Mouse (Mus musculus): ENCODE measurements around the gene Gfi1. TPM values are rescaled to one million over a fixed set of nuclear protein-coding genes. Genes with fewer than 3 reads are reported as not detected.

Gene Gfi1
- polyA plus RNA-seq (2014; fragmentation: Nextera tagmentation; extraction: Ambion mirVana): not detected in 2 replicates

DNA sequence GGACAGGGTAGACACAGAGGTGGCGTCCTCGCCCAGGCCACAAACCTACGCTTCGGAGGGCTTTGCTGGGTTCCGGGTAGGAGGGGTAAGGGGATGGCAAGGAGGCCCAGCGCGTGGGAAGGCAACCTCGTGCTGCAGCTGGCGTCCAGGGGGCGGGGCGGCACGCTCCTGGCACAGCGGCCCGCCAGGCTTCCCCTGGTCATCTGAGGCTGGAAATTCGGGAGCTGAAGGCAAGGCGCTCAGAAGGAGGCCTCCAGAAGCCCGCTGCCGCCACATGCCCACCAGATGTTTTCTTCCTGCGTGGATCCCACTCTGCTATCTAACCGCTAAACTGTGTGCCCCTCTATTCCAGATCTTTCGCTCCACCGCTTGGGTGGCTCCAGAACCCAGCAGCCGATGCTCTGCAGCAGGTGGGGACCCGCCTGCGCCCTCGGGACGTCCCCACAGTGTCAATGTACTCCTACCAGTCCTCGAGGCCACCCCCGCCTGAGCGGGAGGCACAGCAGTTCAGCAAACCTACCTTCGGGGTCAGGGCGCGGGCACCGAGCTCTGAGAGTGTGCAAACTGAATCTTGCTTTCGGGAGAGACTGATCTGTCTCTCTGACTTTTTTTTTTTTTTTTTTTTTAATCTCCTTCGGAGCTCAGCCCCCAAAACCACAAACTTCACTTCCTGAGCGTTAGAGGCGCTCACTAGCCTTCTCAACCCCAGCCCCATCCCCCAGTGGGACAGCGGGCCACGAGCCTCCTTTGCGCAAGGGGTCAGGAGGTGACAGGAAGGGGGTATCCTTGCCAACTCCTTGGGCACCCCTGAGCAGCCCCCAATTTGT is at the start of gene Gfi1:
TSS of gene Gfi1 (minus strand) at position 602 of the 827 bp plus-strand sequence.
- peak within 1 kb of the TSS; percentile 28 for H3K4me3 ChIP-seq (ENCODE audit: low read length)
- no peak within 1 kb of the TSS for H3K27ac ChIP-seq (ENCODE audit: low read depth, low read length)
- H3K27me3 ChIP-seq (ENCODE audit: control insufficient read depth, insufficient read depth, low read length): peaks cover 94% of the 10 kb centered on the region
- no peaks in the 10 kb centered on the region for H3K36me3 ChIP-seq (ENCODE audit: control insufficient read depth, insufficient read depth, low read length)
- H3K4me2 ChIP-seq (replicated peaks; ENCODE audit: low read depth, low read length): peak within 1 kb of the TSS; percentile 38
- ATAC-seq (ENCODE audit: low FRiP score, low TSS enrichment): peak; percentile 28; the same call in 1 of the 2 replicates
- H3K4me1 ChIP-seq (ENCODE audit: control insufficient read depth, insufficient read depth, low read length): peaks cover 34% of the 10 kb centered on the region
- no peak within 1 kb of the TSS for H3K9ac ChIP-seq (ENCODE audit: low read depth, low read length)
- WGBS: 1% methylated on average over 40 of the region's 41 CpGs
- H3K9me3 ChIP-seq (ENCODE audit: control insufficient read depth, low read length): no peaks in the 10 kb centered on the region

DNA sequence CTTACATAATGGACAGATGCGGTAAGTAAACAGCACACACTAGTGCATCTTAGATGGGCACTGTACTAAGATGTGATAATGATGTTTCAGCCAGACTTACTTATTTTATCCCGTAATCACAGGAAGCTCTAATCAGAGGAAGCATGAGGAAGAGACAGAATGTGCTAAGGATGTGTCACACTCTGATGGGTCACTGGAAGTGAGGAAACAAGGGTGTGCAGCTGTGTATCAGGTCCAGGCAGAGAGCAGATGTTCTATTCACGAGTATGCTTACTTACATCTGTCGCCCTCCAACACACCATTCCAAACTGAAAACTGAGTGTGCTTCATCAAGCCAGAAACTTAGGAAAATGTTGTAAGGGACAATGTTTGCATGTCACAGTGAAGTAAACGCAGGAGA is 46.2 kb upstream of the Gfi1 start:
- Histone ChIP-seq H3K27ac (ENCODE audit: low read depth, low read length) (no peak overlapping the region), H3K4me1 (ENCODE audit: control insufficient read depth, insufficient read depth, low read length) (no peaks in the 10 kb centered on the region), H3K36me3 (ENCODE audit: control insufficient read depth, insufficient read depth, low read length) (no peaks in the 10 kb centered on the region), H3K27me3 (ENCODE audit: control insufficient read depth, insufficient read depth, low read length) (no peaks in the 10 kb centered on the region), H3K4me2 (replicated peaks; ENCODE audit: low read depth, low read length) (no peak overlapping the region), H3K4me3 (ENCODE audit: low read length) (no peak overlapping the region), H3K9ac (ENCODE audit: low read depth, low read length) (no peak overlapping the region), H3K9me3 (ENCODE audit: control insufficient read depth, low read length) (0 out of 2 replicates have a peak, but pooled peaks cover 3% of the 10 kb centered on the region)
- 87% methylated on average over 5 of the region's 5 CpGs for WGBS
- no peak for ATAC-seq (ENCODE audit: low FRiP score, low TSS enrichment)

DNA sequence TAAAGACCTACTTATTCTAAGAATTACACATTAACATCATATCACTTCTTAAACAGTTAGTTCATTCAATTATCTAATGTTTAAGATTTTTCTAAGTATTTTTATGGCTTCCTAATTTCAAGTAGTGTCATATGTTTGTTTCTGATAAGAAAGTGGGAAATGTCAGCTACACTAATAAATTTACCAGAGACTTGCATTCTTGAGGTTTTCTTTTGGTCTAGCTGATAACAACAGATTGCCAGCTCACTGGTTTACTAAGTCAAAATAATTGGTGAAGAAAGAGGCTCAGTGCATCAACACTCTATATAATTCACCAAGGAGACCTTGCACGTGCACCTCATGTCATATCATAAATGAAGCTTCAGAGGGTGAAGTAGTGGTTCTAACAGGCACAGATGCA is 42.4 kb upstream of the Gfi1 start:
- ATAC-seq (ENCODE audit: low FRiP score, low TSS enrichment): no peak
- Histone ChIP-seq H3K36me3 (ENCODE audit: control insufficient read depth, insufficient read depth, low read length) (peaks cover 2% of the 10 kb centered on the region; the same call in 1 of the 2 replicates), H3K9ac (ENCODE audit: low read depth, low read length) (no peak overlapping the region), H3K27ac (ENCODE audit: low read depth, low read length) (no peak overlapping the region), H3K4me1 (ENCODE audit: control insufficient read depth, insufficient read depth, low read length) (no peaks in the 10 kb centered on the region), H3K27me3 (ENCODE audit: control insufficient read depth, insufficient read depth, low read length) (no peaks in the 10 kb centered on the region), H3K4me2 (replicated peaks; ENCODE audit: low read depth, low read length) (no peak overlapping the region), H3K9me3 (ENCODE audit: control insufficient read depth, low read length) (0 out of 2 replicates have a peak, but pooled peaks cover 3% of the 10 kb centered on the region), H3K4me3 (ENCODE audit: low read length) (no peak overlapping the region)
- WGBS: 93% methylated on average over 1 of the region's 1 CpGs

DNA sequence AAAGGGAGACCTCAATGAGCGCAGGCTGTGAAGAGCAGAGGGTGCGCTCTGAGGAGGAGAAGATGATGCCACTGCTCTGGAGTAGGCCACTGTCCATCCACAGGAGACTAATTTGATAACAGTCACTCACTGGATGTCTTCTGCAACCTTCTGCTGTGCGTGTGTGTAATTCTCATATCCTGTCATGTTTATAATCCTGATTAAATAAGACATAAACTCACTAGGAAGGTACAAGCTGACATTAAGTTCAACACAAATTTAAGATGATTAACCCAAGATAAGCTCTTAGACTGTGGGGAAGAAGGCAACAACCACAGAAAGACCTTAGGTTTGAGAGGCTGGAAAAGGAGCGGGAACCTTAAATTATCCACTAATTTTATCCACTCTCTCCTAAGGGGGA is 40.1 kb upstream of the Gfi1 start:
- Histone ChIP-seq H3K36me3 (ENCODE audit: control insufficient read depth, insufficient read depth, low read length) (peaks cover 2% of the 10 kb centered on the region; the same call in 1 of the 2 replicates), H3K9me3 (ENCODE audit: control insufficient read depth, low read length) (0 out of 2 replicates have a peak, but pooled peaks cover 3% of the 10 kb centered on the region), H3K27me3 (ENCODE audit: control insufficient read depth, insufficient read depth, low read length) (no peaks in the 10 kb centered on the region), H3K4me1 (ENCODE audit: control insufficient read depth, insufficient read depth, low read length) (no peaks in the 10 kb centered on the region), H3K4me2 (replicated peaks; ENCODE audit: low read depth, low read length) (no peak overlapping the region), H3K4me3 (ENCODE audit: low read length) (no peak overlapping the region), H3K9ac (ENCODE audit: low read depth, low read length) (no peak overlapping the region), H3K27ac (ENCODE audit: low read depth, low read length) (no peak overlapping the region)
- no peak for ATAC-seq (ENCODE audit: low FRiP score, low TSS enrichment)
- 95% methylated on average over 4 of the region's 4 CpGs for WGBS

DNA sequence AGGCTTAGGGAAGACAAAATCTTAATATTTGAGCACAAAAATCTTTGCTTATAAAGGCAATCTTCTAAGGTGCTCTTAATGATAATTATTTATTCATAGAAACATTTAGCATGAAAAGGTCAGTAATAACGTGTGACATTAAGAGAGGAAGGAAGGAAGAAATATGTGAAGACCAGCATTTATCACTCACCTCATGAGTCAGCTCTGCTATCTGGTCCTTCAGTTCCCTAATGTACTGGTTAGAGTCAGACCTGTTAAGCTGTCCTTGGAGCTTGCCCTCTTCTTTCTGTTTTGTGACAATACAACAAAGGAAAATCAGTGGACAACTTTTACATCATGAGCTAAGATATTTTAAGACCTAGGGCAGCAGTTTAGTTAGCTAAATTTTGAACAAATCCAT is 38.6 kb upstream of the Gfi1 start:
- H3K4me3 ChIP-seq (ENCODE audit: low read length): no peak overlapping the region
- H3K36me3 ChIP-seq (ENCODE audit: control insufficient read depth, insufficient read depth, low read length): peaks cover 5% of the 10 kb centered on the region; the same call in 1 of the 2 replicates
- H3K27me3 ChIP-seq (ENCODE audit: control insufficient read depth, insufficient read depth, low read length): no peaks in the 10 kb centered on the region
- no peak for ATAC-seq (ENCODE audit: low FRiP score, low TSS enrichment)
- H3K27ac ChIP-seq (ENCODE audit: low read depth, low read length): no peak overlapping the region
- no peak overlapping the region for H3K9ac ChIP-seq (ENCODE audit: low read depth, low read length)
- H3K9me3 ChIP-seq (ENCODE audit: control insufficient read depth, low read length): 0 out of 2 replicates have a peak, but pooled peaks cover 3% of the 10 kb centered on the region
- H3K4me1 ChIP-seq (ENCODE audit: control insufficient read depth, insufficient read depth, low read length): no peaks in the 10 kb centered on the region
- WGBS: 73% methylated on average over 1 of the region's 1 CpGs
- no peak overlapping the region for H3K4me2 ChIP-seq (replicated peaks; ENCODE audit: low read depth, low read length)

DNA sequence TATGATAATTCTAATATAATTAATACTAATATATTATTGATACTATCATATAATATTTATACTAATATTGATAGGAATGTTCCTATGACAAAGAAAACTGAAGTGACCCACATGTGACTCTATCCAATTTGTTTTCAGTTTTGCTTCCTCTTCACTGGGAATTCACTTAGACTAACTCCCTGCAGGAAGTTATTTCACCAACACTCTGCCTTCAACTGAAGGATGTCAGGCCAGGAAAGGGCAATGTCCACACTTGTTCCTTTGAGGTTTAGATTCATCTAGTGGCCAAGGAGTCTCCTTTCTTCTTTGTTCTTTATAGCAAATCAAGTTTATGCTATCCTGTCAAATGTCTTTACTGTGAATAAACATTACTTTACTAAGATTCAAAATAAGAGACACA is 37.8 kb upstream of the Gfi1 start:
- H3K4me2 ChIP-seq (replicated peaks; ENCODE audit: low read depth, low read length): no peak overlapping the region
- H3K27me3 ChIP-seq (ENCODE audit: control insufficient read depth, insufficient read depth, low read length): no peaks in the 10 kb centered on the region
- H3K36me3 ChIP-seq (ENCODE audit: control insufficient read depth, insufficient read depth, low read length): peaks cover 5% of the 10 kb centered on the region; the same call in 1 of the 2 replicates
- H3K4me1 ChIP-seq (ENCODE audit: control insufficient read depth, insufficient read depth, low read length): no peaks in the 10 kb centered on the region
- H3K4me3 ChIP-seq (ENCODE audit: low read length): no peak overlapping the region
- no peak overlapping the region for H3K27ac ChIP-seq (ENCODE audit: low read depth, low read length)
- no peak for ATAC-seq (ENCODE audit: low FRiP score, low TSS enrichment)
- H3K9me3 ChIP-seq (ENCODE audit: control insufficient read depth, low read length): 0 out of 2 replicates have a peak, but pooled peaks cover 3% of the 10 kb centered on the region
- H3K9ac ChIP-seq (ENCODE audit: low read depth, low read length): no peak overlapping the region

DNA sequence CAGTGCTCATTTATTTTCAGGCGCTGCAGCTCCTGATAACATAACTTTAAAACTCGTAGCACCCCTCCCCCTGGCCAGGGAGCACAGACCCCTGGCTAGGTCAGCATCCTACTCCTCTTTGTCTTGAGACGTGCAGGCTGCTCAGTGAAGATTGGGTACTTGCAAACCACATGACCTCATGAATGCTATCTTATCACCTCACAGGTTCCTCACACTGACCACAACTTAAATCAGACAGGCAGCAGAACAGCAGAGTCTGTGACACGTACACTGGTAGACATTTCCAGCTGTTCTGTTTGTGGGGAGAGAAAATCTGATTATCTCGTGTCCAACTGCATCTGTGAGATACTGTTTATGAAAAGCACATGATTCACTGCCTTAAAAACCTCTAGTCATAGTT is 33.3 kb upstream of the Gfi1 start:
- Histone ChIP-seq H3K27me3 (ENCODE audit: control insufficient read depth, insufficient read depth, low read length) (no peaks in the 10 kb centered on the region), H3K4me1 (ENCODE audit: control insufficient read depth, insufficient read depth, low read length) (no peaks in the 10 kb centered on the region), H3K9ac (ENCODE audit: low read depth, low read length) (no peak overlapping the region), H3K27ac (ENCODE audit: low read depth, low read length) (no peak overlapping the region), H3K36me3 (ENCODE audit: control insufficient read depth, insufficient read depth, low read length) (peaks cover 5% of the 10 kb centered on the region; the same call in 1 of the 2 replicates), H3K4me2 (replicated peaks; ENCODE audit: low read depth, low read length) (no peak overlapping the region), H3K4me3 (ENCODE audit: low read length) (no peak overlapping the region), H3K9me3 (ENCODE audit: control insufficient read depth, low read length) (no peaks in the 10 kb centered on the region)
- 64% methylated on average over 5 of the region's 5 CpGs for WGBS
- no peak for ATAC-seq (ENCODE audit: low FRiP score, low TSS enrichment)

DNA sequence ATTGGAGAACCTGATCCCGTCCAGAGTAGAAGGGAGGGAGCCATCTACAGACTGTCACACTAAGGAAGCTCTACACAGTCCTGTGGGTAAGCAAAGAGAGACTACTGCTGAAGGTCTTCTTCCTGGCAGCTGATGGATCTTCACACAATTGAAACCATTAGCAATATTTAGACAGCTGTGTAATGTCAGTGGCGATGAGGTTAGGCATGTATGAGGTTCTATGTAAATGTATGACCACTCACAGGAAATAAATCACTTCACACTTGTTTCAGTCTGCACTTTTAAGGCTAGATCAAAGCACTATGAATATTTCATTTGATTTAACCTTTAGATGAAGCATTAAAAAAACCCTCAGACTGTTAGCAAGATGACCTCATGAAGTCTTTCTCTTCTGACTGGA is 30.2 kb upstream of the Gfi1 start:
- Histone ChIP-seq H3K4me1 (ENCODE audit: control insufficient read depth, insufficient read depth, low read length) (no peaks in the 10 kb centered on the region), H3K27me3 (ENCODE audit: control insufficient read depth, insufficient read depth, low read length) (no peaks in the 10 kb centered on the region), H3K9ac (ENCODE audit: low read depth, low read length) (no peak overlapping the region), H3K4me2 (replicated peaks; ENCODE audit: low read depth, low read length) (no peak overlapping the region), H3K27ac (ENCODE audit: low read depth, low read length) (no peak overlapping the region), H3K4me3 (ENCODE audit: low read length) (no peak overlapping the region), H3K9me3 (ENCODE audit: control insufficient read depth, low read length) (no peaks in the 10 kb centered on the region), H3K36me3 (ENCODE audit: control insufficient read depth, insufficient read depth, low read length) (peaks cover 2% of the 10 kb centered on the region; the same call in 1 of the 2 replicates)
- WGBS: 55% methylated on average over 2 of the region's 2 CpGs
- no peak for ATAC-seq (ENCODE audit: low FRiP score, low TSS enrichment)

DNA sequence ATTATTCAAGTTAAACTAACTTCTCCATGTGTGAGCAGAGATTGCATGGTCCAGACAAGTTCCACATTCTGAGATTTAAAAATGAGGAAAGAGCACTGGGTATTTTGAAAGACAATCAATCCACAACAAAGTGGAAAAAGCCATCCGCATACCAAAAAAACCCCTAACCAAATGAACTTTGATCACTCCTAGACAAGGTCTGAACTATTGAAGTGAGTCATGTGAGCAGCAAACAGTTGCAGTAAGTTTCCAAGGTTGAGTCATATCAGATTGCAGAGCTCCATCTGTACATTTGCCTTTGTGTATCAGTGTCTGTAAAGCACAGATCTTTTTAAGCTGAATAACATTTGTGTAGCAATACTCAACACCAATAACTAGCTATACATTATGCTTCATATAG is 28.9 kb upstream of the Gfi1 start:
- H3K36me3 ChIP-seq (ENCODE audit: control insufficient read depth, insufficient read depth, low read length): no peaks in the 10 kb centered on the region; the same call in 1 of the 2 replicates
- H3K27me3 ChIP-seq (ENCODE audit: control insufficient read depth, insufficient read depth, low read length): no peaks in the 10 kb centered on the region
- H3K4me3 ChIP-seq (ENCODE audit: low read length): no peak overlapping the region
- no peak for ATAC-seq (ENCODE audit: low FRiP score, low TSS enrichment)
- H3K9me3 ChIP-seq (ENCODE audit: control insufficient read depth, low read length): no peaks in the 10 kb centered on the region
- H3K4me1 ChIP-seq (ENCODE audit: control insufficient read depth, insufficient read depth, low read length): peaks cover under 1% of the 10 kb centered on the region; the same call in 1 of the 2 replicates
- H3K9ac ChIP-seq (ENCODE audit: low read depth, low read length): no peak overlapping the region
- no peak overlapping the region for H3K27ac ChIP-seq (ENCODE audit: low read depth, low read length)
- WGBS: 95% methylated on average over 1 of the region's 1 CpGs
- H3K4me2 ChIP-seq (replicated peaks; ENCODE audit: low read depth, low read length): no peak overlapping the region
